ENCODE assay signal across 21 mouse cellular contexts in genomic region chr10:93520994-93521393, GRCm38 (mm10). TPM values are rescaled to one million over a fixed set of nuclear protein-coding genes. Genes with fewer than 3 reads are reported as not detected.
"Had no signal": no experiment of that assay in that cellular context is flagged by ENCODE, and none has a peak within 500 bp of the region (broad histone marks: within the 10 kb centered on the region; RNA-seq: fewer than 3 reads in every experiment).

No protein-coding gene starts in this region.

- H3K4me1 ChIP-seq: kidney, embryonic 15.5 days; limb, embryonic 13.5 days; liver, embryonic 13.5 days; midbrain, embryonic 10.5 days; neural tube, embryonic 15.5 days; stomach, embryonic 15.5 days had no signal

- H3K9ac ChIP-seq: kidney, embryonic 15.5 days; limb, embryonic 13.5 days; liver, embryonic 13.5 days; neural tube, embryonic 15.5 days; stomach, embryonic 15.5 days had no signal

- H3K9me3 ChIP-seq: kidney, embryonic 15.5 days; limb, embryonic 13.5 days; liver, embryonic 13.5 days; midbrain, embryonic 10.5 days; neural tube, embryonic 15.5 days; stomach, embryonic 15.5 days had no signal

- H3K27me3 ChIP-seq: kidney, embryonic 15.5 days; limb, embryonic 13.5 days; liver, embryonic 13.5 days; neural tube, embryonic 15.5 days; stomach, embryonic 15.5 days had no signal

- H3K27ac ChIP-seq: kidney, embryonic 15.5 days; left cerebral cortex, adult 2 months; limb, embryonic 13.5 days; liver, embryonic 13.5 days; midbrain, embryonic 10.5 days; neural tube, embryonic 15.5 days; stomach, embryonic 15.5 days had no signal

- H3K36me3 ChIP-seq: kidney, embryonic 15.5 days; limb, embryonic 13.5 days; liver, embryonic 13.5 days; midbrain, embryonic 10.5 days; neural tube, embryonic 15.5 days; stomach, embryonic 15.5 days had no signal

- H3K4me3 ChIP-seq: kidney, embryonic 15.5 days; left cerebral cortex, adult 2 months; limb, embryonic 13.5 days; liver, embryonic 13.5 days; midbrain, embryonic 10.5 days; myocyte; neural tube, embryonic 15.5 days; stomach, embryonic 15.5 days had no signal

- DNase-seq: kidney, adult 2 months; kidney, postnatal 14 days; liver, embryonic 13.5 days; lung, adult 18-20 months; midbrain, embryonic 14.5 days; right cerebral cortex, adult 18-20 months; right cerebral cortex, postnatal 4 days; spleen, adult 18-20 months; thymus, adult 2 months; thymus, postnatal 25 days had no signal

- H3K4me2 ChIP-seq: kidney, embryonic 15.5 days; limb, embryonic 13.5 days; liver, embryonic 13.5 days; neural tube, embryonic 15.5 days; stomach, embryonic 15.5 days had no signal

RNA-seq across cellular contexts. Expression of gene Amdhd1, which starts 18.8 kb away (rescaled TPM):
- polyA plus RNA-seq: midbrain, embryonic 14.5 days had no signal

RNA-seq across cellular contexts. Expression of gene Ccdc38, which starts 19.4 kb away (rescaled TPM):
- total RNA-seq: layer of hippocampus, postnatal 25 days; left cerebral cortex, adult 2 months; left cerebral cortex, postnatal 36 days had no signal
- polyA plus RNA-seq: kidney, adult 2 months; large intestine, adult 2 months; urinary bladder, adult 2 months had no signal

RNA-seq across cellular contexts. Expression of gene Hal, which starts 32.4 kb away (rescaled TPM):
- total RNA-seq: layer of hippocampus, postnatal 25 days had no signal
- polyA plus RNA-seq: midbrain, embryonic 14.5 days had no signal
